Mouse (Mus musculus): ENCODE data around the gene Card10.

Card10 gene

GRCm38 (mm10) chr15:78771531-78772367 is 31.1 kb downstream of the Card10 start:
- DNase-seq = peak in 1 of 2 experiments; percentile 31

GRCm38 (mm10) chr15:78770983-78771355 is 31.9 kb downstream of the Card10 start:
- DNase-seq = peak; percentile 76 to 87

- peak; percentile 25 to 41 for DNase-seq
Observed at GRCm38 (mm10) chr15:78770234-78770982, 32.4 kb downstream of the Card10 start.

GRCm38 (mm10) chr15:78769064-78769463 is 33.8 kb downstream of the Card10 start:
- DNase-seq = no peak

GRCm38 (mm10) chr15:78763704-78764103 is 39.1 kb downstream of the Card10 start:
- DNase-seq = no peak

GRCm38 (mm10) chr15:78763210-78763609 is 39.6 kb downstream of the Card10 start:
- DNase-seq = peak; percentile 52 to 67

- peak; percentile 45 to 60 for DNase-seq
Observed at GRCm38 (mm10) chr15:78761112-78761511, 41.7 kb downstream of the Card10 start.

- no peak for DNase-seq
Observed at GRCm38 (mm10) chr15:78758132-78758531, 44.7 kb downstream of the Card10 start.

- no peak for DNase-seq
Observed at GRCm38 (mm10) chr15:78755966-78756725, 46.7 kb downstream of the Card10 start.

- DNase-seq = no peak
Observed at GRCm38 (mm10) chr15:78755226-78755625, 47.6 kb downstream of the Card10 start.

- DNase-seq = no peak
Observed at GRCm38 (mm10) chr15:78754144-78754543, 48.7 kb downstream of the Card10 start.

GRCm38 (mm10) chr15:78752991-78753390 is 49.9 kb downstream of the Card10 start:
- DNase-seq = no peak

- peak in 1 of 2 experiments; percentile 49 for DNase-seq
Observed at GRCm38 (mm10) chr15:78750608-78751350, 52.1 kb downstream of the Card10 start.

GRCm38 (mm10) chr15:78749855-78750254 is 53.0 kb downstream of the Card10 start:
- DNase-seq = no peak

- peak; percentile 90 to 93 for DNase-seq
Observed at GRCm38 (mm10) chr15:78744206-78744605, 58.6 kb downstream of the Card10 start.

- no peak for DNase-seq
Observed at GRCm38 (mm10) chr15:78742831-78743230, 60.0 kb downstream of the Card10 start.

GRCm38 (mm10) chr15:78740662-78741061 is 62.2 kb downstream of the Card10 start:
- DNase-seq = no peak

- DNase-seq = no peak
Observed at GRCm38 (mm10) chr15:78737146-78737545, 65.7 kb downstream of the Card10 start.

GRCm38 (mm10) chr15:78736681-78737100 is 66.2 kb downstream of the Card10 start:
- peak; percentile 61 to 73 for DNase-seq

GRCm38 (mm10) chr15:78736181-78736579 is 66.7 kb downstream of the Card10 start:
- peak in 1 of 2 experiments; percentile 39 for DNase-seq

- DNase-seq = peak; percentile 83 to 89
Observed at GRCm38 (mm10) chr15:78735431-78736180, 67.2 kb downstream of the Card10 start.

All from cerebellum, postnatal 10 days (tissue).